ENCODE assay signal across 8 mouse cellular contexts in genomic region chr8:70606780-70607602, GRCm38 (mm10). TPM values are rescaled to one million over a fixed set of nuclear protein-coding genes. Genes with fewer than 3 reads are reported as not detected.
DNase-seq lines count a peak whose midpoint lies in the region; ATAC-seq and TF ChIP-seq lines count a peak whose summit lies in the region.

No protein-coding gene starts in this region.

- WGBS in heart, embryonic 15.5 days = 68% methylated on average over 18 of the region's 18 CpGs
- 53% methylated on average over 18 of the region's 18 CpGs for WGBS in limb, embryonic 14.5 days

- H3K9me3 ChIP-seq in E14TG2a.4 (ENCODE audit: low read length) = no peaks in the 10 kb centered on the region
- no peaks in the 10 kb centered on the region for H3K9me3 ChIP-seq in heart, embryonic 15.5 days (replicated peaks)
- no peaks in the 10 kb centered on the region for H3K9me3 ChIP-seq in limb, embryonic 14.5 days (ENCODE audit: control insufficient read depth, low read length)

- no peak for ATAC-seq in heart, embryonic 15.5 days (replicated peaks; ENCODE audit: insufficient number of reproducible peaks, insufficient read depth, low FRiP score, low read depth)
- no peak for ATAC-seq in limb, embryonic 14.5 days (ENCODE audit: low FRiP score, low read depth)

- TF ChIP-seq CTCF in E14TG2a.4 (conservative IDR thresholded peaks at IDR 0.05; ENCODE audit: low read length) = no peak

- peaks cover 27% of the 10 kb centered on the region for H3K36me3 ChIP-seq in E14TG2a.4 (ENCODE audit: insufficient read depth, low read length)
- H3K36me3 ChIP-seq in heart, embryonic 15.5 days = no peaks in the 10 kb centered on the region
- peaks cover 7% of the 10 kb centered on the region for H3K36me3 ChIP-seq in limb, embryonic 14.5 days (ENCODE audit: control insufficient read depth, insufficient read depth, low read length)

- DNase-seq in cerebellum, adult 9-10 months = peak; percentile 38
- no peak for DNase-seq in cerebellum, postnatal 36 days
- DNase-seq in limb, embryonic 14.5 days (ENCODE audit: low spot score) = no peak
- no peak for DNase-seq in T-cell, adult 2 months (ENCODE audit: low spot score)
- no peak for DNase-seq in adrenal gland, postnatal 4 days (ENCODE audit: low spot score in 2 of 2)
- DNase-seq in left cerebral cortex, adult 11 months (ENCODE audit: low spot score) = no peak

- peak overlapping the region; percentile 96 for H3K4me2 ChIP-seq in heart, embryonic 15.5 days
- H3K4me2 ChIP-seq in limb, embryonic 14.5 days (replicated peaks; ENCODE audit: low read depth, low read length, severe bottlenecking) = peak overlapping the region; percentile 99

- H3K4me3 ChIP-seq in E14TG2a.4 (replicated peaks; ENCODE audit: low read length) = peak overlapping the region; percentile 93
- H3K4me3 ChIP-seq in heart, embryonic 15.5 days = peak overlapping the region; percentile 85
- H3K4me3 ChIP-seq in limb, embryonic 14.5 days (replicated peaks; ENCODE audit: low read length) = peak overlapping the region; percentile 82

- no peak for TF ChIP-seq POLR2A in limb, embryonic 14.5 days (IDR thresholded peaks at IDR 0.05; ENCODE audit: borderline replicate concordance, extremely low read depth, insufficient read depth, insufficient read length)

- peaks cover 84% of the 10 kb centered on the region for H3K4me1 ChIP-seq in E14TG2a.4 (replicated peaks; ENCODE audit: low read depth, low read length)
- peaks cover 55% of the 10 kb centered on the region for H3K4me1 ChIP-seq in heart, embryonic 15.5 days (replicated peaks)
- peaks cover 33% of the 10 kb centered on the region for H3K4me1 ChIP-seq in limb, embryonic 14.5 days (ENCODE audit: control insufficient read depth, insufficient read depth, low read length)

- peaks cover 10% of the 10 kb centered on the region for H3K27me3 ChIP-seq in E14TG2a.4 (ENCODE audit: insufficient read depth, low read length)
- H3K27me3 ChIP-seq in heart, embryonic 15.5 days = no peaks in the 10 kb centered on the region
- no peaks in the 10 kb centered on the region for H3K27me3 ChIP-seq in limb, embryonic 14.5 days (ENCODE audit: control insufficient read depth, insufficient read depth, low read length)

- 0 out of 2 replicates have a peak overlapping the region, but pooled peaks have one; percentile 93 for H3K27ac ChIP-seq in heart, embryonic 15.5 days
- H3K27ac ChIP-seq in limb, embryonic 14.5 days (replicated peaks; ENCODE audit: low read depth, low read length) = no peak overlapping the region

- H3K9ac ChIP-seq in heart, embryonic 15.5 days = peak overlapping the region; percentile 88
- H3K9ac ChIP-seq in limb, embryonic 14.5 days (ENCODE audit: low read depth, low read length, severe bottlenecking) = peak overlapping the region; percentile 92

RNA-seq across cellular contexts. Expression of gene Ssbp4, which starts 1.7 kb away (rescaled TPM):
- 62.1 and 82.6 TPM in 2 replicates for polyA plus RNA-seq in heart, embryonic 15.5 days (2015; fragmentation: Nextera tagmentation; extraction: Ambion mirVana)
- 163 and 236 TPM in 2 replicates for polyA plus RNA-seq in limb, embryonic 14.5 days (2012; rRNA removed)
- polyA plus RNA-seq in limb, embryonic 14.5 days (2014; fragmentation: Nextera tagmentation; extraction: Ambion mirVana) = 151 and 171 TPM in 2 replicates
- total RNA-seq in adrenal gland, postnatal 4 days (2021) = 100 to 1,000 TPM; 137 to 154 TPM

RNA-seq across cellular contexts. Expression of gene Lrrc25, which starts 9.0 kb away (rescaled TPM):
- 1.4 and 3.4 TPM in 2 replicates for polyA plus RNA-seq in heart, embryonic 15.5 days (2015; fragmentation: Nextera tagmentation; extraction: Ambion mirVana)
- polyA plus RNA-seq in limb, embryonic 14.5 days (2012; rRNA removed) = 3.5 and 4.5 TPM in 2 replicates
- 2.5 and 3.2 TPM in 2 replicates for polyA plus RNA-seq in limb, embryonic 14.5 days (2014; fragmentation: Nextera tagmentation; extraction: Ambion mirVana)
- 1 to 10 TPM; 2.9 to 3.8 TPM for total RNA-seq in adrenal gland, postnatal 4 days (2021)

RNA-seq across cellular contexts. Expression of gene Isyna1, which starts 12.8 kb away (rescaled TPM):
- polyA plus RNA-seq in heart, embryonic 15.5 days (2015; fragmentation: Nextera tagmentation; extraction: Ambion mirVana) = 92.9 and 121 TPM in 2 replicates
- polyA plus RNA-seq in limb, embryonic 14.5 days (2012; rRNA removed) = 213 and 279 TPM in 2 replicates
- polyA plus RNA-seq in limb, embryonic 14.5 days (2014; fragmentation: Nextera tagmentation; extraction: Ambion mirVana) = 94.4 and 103 TPM in 2 replicates
- 10 to 100 TPM; 82.6 to 88.9 TPM for total RNA-seq in adrenal gland, postnatal 4 days (2021)

RNA-seq across cellular contexts. Expression of gene Gdf15, which starts 25.3 kb away (rescaled TPM):
- 0.89 and 1.3 TPM in 2 replicates for polyA plus RNA-seq in heart, embryonic 15.5 days (2015; fragmentation: Nextera tagmentation; extraction: Ambion mirVana)
- polyA plus RNA-seq in limb, embryonic 14.5 days (2012; rRNA removed) = 0.15 and 0.47 TPM in 2 replicates
- 0.18 TPM in 1 of 2 replicates, not detected in the other for polyA plus RNA-seq in limb, embryonic 14.5 days (2014; fragmentation: Nextera tagmentation; extraction: Ambion mirVana)
- total RNA-seq in adrenal gland, postnatal 4 days (2021) = 1 to 10 TPM in 1 of 2 experiments, under 1 TPM in 1; 0.59 to 1.8 TPM

RNA-seq across cellular contexts. Expression of gene Pgpep1, which starts 53.2 kb away (rescaled TPM):
- polyA plus RNA-seq in heart, embryonic 15.5 days (2015; fragmentation: Nextera tagmentation; extraction: Ambion mirVana) = 32.2 and 36.3 TPM in 2 replicates
- polyA plus RNA-seq in limb, embryonic 14.5 days (2012; rRNA removed) = 47.6 and 59.8 TPM in 2 replicates
- 64.1 and 68.7 TPM in 2 replicates for polyA plus RNA-seq in limb, embryonic 14.5 days (2014; fragmentation: Nextera tagmentation; extraction: Ambion mirVana)
- 10 to 100 TPM; 62.1 to 76.0 TPM for total RNA-seq in adrenal gland, postnatal 4 days (2021)
